Mouse (Mus musculus) left cerebral cortex, postnatal 36 days (tissue): ENCODE data around the gene A930017K11Rik. TPM values are rescaled to one million over a fixed set of nuclear protein-coding genes. Genes with fewer than 3 reads are reported as not detected.

Experiments
- DNase-seq, 2 experiments: peaks; one replicate each; pipeline ENCODE4 v3.0.0; 2021 to 2022; ENCODE audit warnings: low spot score in 2 of 2, mixed read lengths in 1 of 2
- intact Hi-C: fragments of 180-260 bp; cut with DNase I; formaldehyde crosslinking; loops from one replicate; pipeline ENCODE4 v1.15.1; 2025
- total RNA-seq, 2 experiments: library from RNA; stranded (reverse); gene quantifications; 2 replicates each; pipeline ENCODE4 v1.2.3; 2021

Gene A930017K11Rik
- total RNA-seq, 2 experiments from 2014 or later: 0.41 to 0.59 TPM

GRCm38 (mm10) chr17:25961566-25961965 lies 9.2 kb upstream of the A930017K11Rik start:
- DNase-seq: no peak
- intact Hi-C loops: no loop called here

GRCm38 (mm10) chr17:25959630-25960467 lies 7.5 kb upstream of the A930017K11Rik start:
- intact Hi-C loops: no loop called here
- DNase-seq: no peak

GRCm38 (mm10) chr17:25958771-25959494 lies 6.6 kb upstream of the A930017K11Rik start:
- intact Hi-C loops: no loop called here
- DNase-seq: no peak

- intact Hi-C loops: no loop called here
- no peak for DNase-seq
Measured at GRCm38 (mm10) chr17:25957586-25958051, 5.3 kb upstream of the A930017K11Rik start.

- intact Hi-C loops: no loop called here
- no peak for DNase-seq
Measured at GRCm38 (mm10) chr17:25956631-25957030, 4.3 kb upstream of the A930017K11Rik start.

GRCm38 (mm10) chr17:25956201-25956600 lies 3.8 kb upstream of the A930017K11Rik start:
- intact Hi-C loops: no loop called here
- no peak for DNase-seq

- DNase-seq: no peak
- intact Hi-C loops: no loop called here
Measured at GRCm38 (mm10) chr17:25955736-25956135, 3.4 kb upstream of the A930017K11Rik start.

- DNase-seq: no peak
- intact Hi-C loops: no loop called here
Measured at GRCm38 (mm10) chr17:25954671-25955070, 2.3 kb upstream of the A930017K11Rik start.

- no peak for DNase-seq
- intact Hi-C loops: no loop called here
Measured at GRCm38 (mm10) chr17:25953161-25953560, 796 bp upstream of the A930017K11Rik start.

- intact Hi-C loops: no loop called here
- DNase-seq: no peak
Measured at GRCm38 (mm10) chr17:25951225-25951802, 1.1 kb downstream of the A930017K11Rik start.

- no peak for DNase-seq
- intact Hi-C loops: no loop called here
Measured at GRCm38 (mm10) chr17:25950706-25951105, 1.7 kb downstream of the A930017K11Rik start.

GRCm38 (mm10) chr17:25949981-25950380 lies 2.4 kb downstream of the A930017K11Rik start:
- no peak for DNase-seq
- intact Hi-C loops: no loop called here

GRCm38 (mm10) chr17:25948051-25948450 lies 4.3 kb downstream of the A930017K11Rik start:
- no peak for DNase-seq

GRCm38 (mm10) chr17:25947576-25947975 lies 4.8 kb downstream of the A930017K11Rik start:
- intact Hi-C loops: no loop called here

More at GRCm38 (mm10) chr17:25948051-25948450, 4.3 kb downstream of the A930017K11Rik start:
- intact Hi-C loops: no loop called here

GRCm38 (mm10) chr17:25946891-25947290 lies 5.5 kb downstream of the A930017K11Rik start:
- intact Hi-C loops: no loop called here
- DNase-seq: no peak

More at GRCm38 (mm10) chr17:25947576-25947975, 4.8 kb downstream of the A930017K11Rik start:
- DNase-seq: no peak

- no peak for DNase-seq
- intact Hi-C loops: no loop called here
Measured at GRCm38 (mm10) chr17:25946349-25946748, 6.0 kb downstream of the A930017K11Rik start.

GRCm38 (mm10) chr17:25945517-25946155 lies 6.7 kb downstream of the A930017K11Rik start:
- no peak for DNase-seq
- intact Hi-C loops: no loop called here

GRCm38 (mm10) chr17:25944366-25945163 lies 7.8 kb downstream of the A930017K11Rik start, which contains the start of the genes Pigq and Nhlrc4:
Gene Pigq, minus strand, starts transcription at chr17:25944936.
Gene Nhlrc4, minus strand, starts transcription at chr17:25944961.
- no peak for DNase-seq
- intact Hi-C loops: loop anchor here (5.0 kb wide), 1 partner anchor 43 kb away; the partner anchor contains the start of gene Capn15

GRCm38 (mm10) chr17:25943769-25944168 lies 8.6 kb downstream of the A930017K11Rik start:
- intact Hi-C loops: loop anchor here (5.0 kb wide), 1 partner anchor 44 kb away; the partner anchor contains the start of gene Capn15

More at GRCm38 (mm10) chr17:25943769-25944168, 8.6 kb downstream of the A930017K11Rik start:
- DNase-seq: no peak
